Mouse (Mus musculus) frontal cortex, postnatal 25 days (tissue): Measurements from ENCODE around the gene Skap2.

ENCODE experiments used
- DNase-seq, 2 experiments: peaks; one replicate each; pipeline ENCODE4 v3.0.0; 2022; ENCODE audit warnings: low spot score in 2 of 2

Skap2 gene

GRCm38 (mm10) chr6:51889824-51890223 is 122.5 kb downstream of the Skap2 start:
- DNase-seq, result no peak

- no peak for DNase-seq
Observed at GRCm38 (mm10) chr6:51886902-51887431, 125.4 kb downstream of the Skap2 start.

GRCm38 (mm10) chr6:51882880-51883274 is 129.5 kb downstream of the Skap2 start:
- no peak for DNase-seq

GRCm38 (mm10) chr6:51882266-51882879 is 130.0 kb downstream of the Skap2 start:
- no peak for DNase-seq

GRCm38 (mm10) chr6:51881181-51881968 is 131.0 kb downstream of the Skap2 start:
- DNase-seq, result no peak

- no peak for DNase-seq
Observed at GRCm38 (mm10) chr6:51880778-51881177, 131.6 kb downstream of the Skap2 start.

GRCm38 (mm10) chr6:51878551-51878950 is 133.8 kb downstream of the Skap2 start:
- no peak for DNase-seq

- DNase-seq, result no peak
Observed at GRCm38 (mm10) chr6:51876841-51877553, 135.4 kb downstream of the Skap2 start.

- DNase-seq, result no peak
Observed at GRCm38 (mm10) chr6:51875884-51876626, 136.3 kb downstream of the Skap2 start.

- no peak for DNase-seq
Observed at GRCm38 (mm10) chr6:51874035-51874434, 138.3 kb downstream of the Skap2 start.

GRCm38 (mm10) chr6:51871135-51871534 is 141.2 kb downstream of the Skap2 start:
- no peak for DNase-seq

GRCm38 (mm10) chr6:51870294-51870693 is 142.1 kb downstream of the Skap2 start:
- no peak for DNase-seq

- no peak for DNase-seq
Observed at GRCm38 (mm10) chr6:51866596-51866995, 145.8 kb downstream of the Skap2 start.

- no peak for DNase-seq
Observed at GRCm38 (mm10) chr6:51863508-51863907, 148.8 kb downstream of the Skap2 start.

GRCm38 (mm10) chr6:51860300-51860699 is 152.0 kb downstream of the Skap2 start:
- no peak for DNase-seq

- DNase-seq, result peak; percentile 97
Observed at GRCm38 (mm10) chr6:51857821-51858220, 154.5 kb downstream of the Skap2 start.

GRCm38 (mm10) chr6:51853291-51853690 is 159.1 kb downstream of the Skap2 start:
- DNase-seq, result no peak

- DNase-seq, result no peak
Observed at GRCm38 (mm10) chr6:51852643-51853042, 159.7 kb downstream of the Skap2 start.

- DNase-seq, result no peak
Observed at GRCm38 (mm10) chr6:51851544-51851943, 160.8 kb downstream of the Skap2 start.

GRCm38 (mm10) chr6:51850030-51850817 is 162.1 kb downstream of the Skap2 start:
- no peak for DNase-seq

- no peak for DNase-seq
Observed at GRCm38 (mm10) chr6:51849561-51849960, 162.8 kb downstream of the Skap2 start.
